Mouse (Mus musculus) kidney, embryonic 14.5 days (tissue): ENCODE measurements around the gene Vars. TPM values are rescaled to one million over a fixed set of nuclear protein-coding genes. Genes with fewer than 3 reads are reported as not detected.
"Not testable (repeated sequence)": the region's sequence is repeated elsewhere in the genome, so short reads cannot be mapped to it uniquely, and the experiment has no call there.

Experiments
- ATAC-seq: fragments of 200-750 bp; cut with Nextera tagmentation; 2 replicates; pipeline ENCODE4 v1.8.0; 2017; ENCODE audit warnings: moderate number of reproducible peaks, mild to moderate bottlenecking, moderate TSS enrichment, moderate library complexity; ENCODE audit not compliant: low FRiP score, low TSS enrichment
- H3K27ac ChIP-seq: fragments of 300-500 bp; sonication (generic); 2 replicates; pipeline ENCODE4 v1.5.1; 2014; ENCODE audit warnings: low read depth, mild to moderate bottlenecking, low read length, moderate library complexity, mixed read lengths
- H3K27me3 ChIP-seq: fragments of 300-500 bp; sonication (generic); 2 replicates; pipeline ENCODE4 v1.6.1; 2014; ENCODE audit warnings: mild to moderate bottlenecking, low read length; ENCODE audit not compliant: control insufficient read depth, insufficient read depth
- H3K36me3 ChIP-seq: fragments of 300-500 bp; sonication (generic); 2 replicates; pipeline ENCODE4 v1.6.1; 2014; ENCODE audit warnings: low read length, mixed read lengths; ENCODE audit not compliant: control insufficient read depth, insufficient read depth
- H3K4me1 ChIP-seq: fragments of 300-500 bp; sonication (generic); 2 replicates; pipeline ENCODE4 v1.6.1; 2014; ENCODE audit warnings: low read length, mixed read lengths; ENCODE audit not compliant: control insufficient read depth, insufficient read depth
- H3K4me2 ChIP-seq: fragments of 300-500 bp; sonication (generic); replicated peaks from 2 replicates; pipeline ENCODE4 v1.6.1; 2014; ENCODE audit warnings: low read depth, mild to moderate bottlenecking, low read length
- H3K4me3 ChIP-seq: fragments of 300-500 bp; sonication (generic); 2 replicates; pipeline ENCODE4 v1.5.1; 2014; ENCODE audit warnings: mild to moderate bottlenecking, low read length
- H3K9ac ChIP-seq: fragments of 300-500 bp; sonication (generic); 2 replicates; pipeline ENCODE4 v1.6.1; 2014; ENCODE audit warnings: low read depth, mild to moderate bottlenecking, low read length, moderate library complexity
- H3K9me3 ChIP-seq: fragments of 300-500 bp; sonication (generic); 2 replicates; pipeline ENCODE4 v1.6.1; 2016; ENCODE audit warnings: low read length; ENCODE audit not compliant: control insufficient read depth
- WGBS: fragments of 180-500 bp; shearing (Covaris S2); extraction: QIAGEN DNeasy Blood & Tissue Kit; methylation state at CpG from one replicate; pipeline ENCODE4 v1.1.7; 2014; 5-methylcytosine and 5-hydroxymethylcytosine counted together
- polyA plus RNA-seq: library from polyadenylated mRNA; unstranded; fragments of >200 nt; fragmentation: Nextera tagmentation; extraction: Ambion mirVana; gene quantifications from 2 replicates; pipeline ENCODE4 v1.2.1, GENCODE M21; 2014

Gene Vars
- polyA plus RNA-seq, 1 experiment from 2014 or later, result 137 TPM

- H3K4me1 ChIP-seq, result peaks cover 15% of the 10 kb centered on the region
- H3K4me2 ChIP-seq, H3K9ac ChIP-seq, H3K9me3 ChIP-seq, H3K27ac ChIP-seq, H3K27me3 ChIP-seq, H3K4me3 ChIP-seq, ATAC-seq: not testable (repeated sequence)
- peaks cover 64% of the 10 kb centered on the region for H3K36me3 ChIP-seq
- 92% methylated on average over 4 of the region's 5 CpGs for WGBS
These were observed 5.1 kb downstream of the Vars start for GRCm38 (mm10) chr17:35005902-35006301.

DNA sequence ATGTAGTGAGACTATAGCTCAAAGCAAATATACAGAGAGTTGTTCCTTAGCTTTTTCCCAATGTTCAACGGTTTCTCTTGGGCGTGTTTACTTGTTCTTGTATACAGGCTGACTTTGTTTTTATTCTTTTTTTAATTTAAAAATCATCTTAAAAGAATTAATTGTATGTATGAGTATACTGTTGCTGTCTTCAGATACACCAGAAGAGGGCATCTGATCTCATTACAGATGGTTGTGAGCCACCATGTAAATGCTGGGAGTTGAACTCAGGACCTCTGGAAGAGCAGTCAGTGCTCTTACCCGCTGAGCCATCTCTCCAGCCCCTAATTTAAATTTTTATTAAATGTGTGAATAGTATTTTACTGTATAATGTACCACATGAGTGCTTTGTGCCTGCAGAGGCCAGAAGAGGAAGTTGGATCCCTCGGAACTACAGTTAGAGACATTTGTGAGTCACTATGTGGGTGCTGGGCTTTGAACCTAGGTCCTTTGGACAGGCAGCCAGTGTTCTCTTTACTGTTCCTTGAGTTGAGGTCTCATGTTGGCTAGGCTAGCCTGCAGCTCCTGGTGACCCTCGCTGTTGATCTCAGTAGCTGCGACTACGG is 6.7 kb downstream of the Vars start:
- no peak overlapping the region for H3K4me3 ChIP-seq
- H3K36me3 ChIP-seq, result peaks cover 80% of the 10 kb centered on the region
- H3K9ac ChIP-seq, result no peak overlapping the region
- H3K27me3 ChIP-seq, result no peaks in the 10 kb centered on the region
- no peaks in the 10 kb centered on the region for H3K9me3 ChIP-seq
- peaks cover 11% of the 10 kb centered on the region for H3K4me1 ChIP-seq
- H3K27ac ChIP-seq, result no peak overlapping the region
- WGBS, result 97% methylated on average over 7 of the region's 7 CpGs
- H3K4me2 ChIP-seq, result no peak overlapping the region
- ATAC-seq, result no peak

- H3K36me3 ChIP-seq, result peaks cover 94% of the 10 kb centered on the region
- WGBS, result 85% methylated on average over 7 of the region's 7 CpGs
- no peak overlapping the region for H3K4me2 ChIP-seq
- no peaks in the 10 kb centered on the region for H3K27me3 ChIP-seq
- no peak overlapping the region for H3K27ac ChIP-seq
- ATAC-seq, result no peak
- H3K9ac ChIP-seq, result no peak overlapping the region
- H3K4me1 ChIP-seq, result no peaks in the 10 kb centered on the region
- no peak overlapping the region for H3K4me3 ChIP-seq
- no peaks in the 10 kb centered on the region for H3K9me3 ChIP-seq
These were observed 8.8 kb downstream of the Vars start for GRCm38 (mm10) chr17:35009586-35009985.

DNA sequence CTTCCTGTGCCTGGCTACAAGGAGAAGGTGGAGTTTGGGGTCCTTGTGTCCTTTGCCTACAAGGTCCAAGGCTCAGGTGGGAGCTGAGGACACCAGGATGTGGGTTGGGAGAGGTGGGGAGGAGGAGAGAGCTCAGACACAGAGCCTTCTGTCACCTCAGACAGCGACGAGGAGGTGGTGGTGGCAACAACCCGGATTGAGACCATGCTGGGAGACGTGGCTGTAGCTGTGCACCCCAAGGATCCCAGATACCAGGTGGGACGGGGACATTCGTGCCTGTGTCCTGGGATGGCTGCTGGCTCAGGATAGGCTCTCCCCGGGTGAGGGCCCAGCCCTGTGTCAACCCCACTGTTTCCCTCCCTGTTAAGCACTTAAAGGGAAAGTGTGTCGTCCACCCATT is 10.7 kb downstream of the Vars start:
- H3K4me1 ChIP-seq, result no peaks in the 10 kb centered on the region
- H3K27ac ChIP-seq, result no peak overlapping the region
- H3K27me3 ChIP-seq, result no peaks in the 10 kb centered on the region
- no peak overlapping the region for H3K4me2 ChIP-seq
- no peak overlapping the region for H3K4me3 ChIP-seq
- no peak for ATAC-seq
- H3K9ac ChIP-seq, result no peak overlapping the region
- WGBS, result 97% methylated on average over 8 of the region's 8 CpGs
- no peaks in the 10 kb centered on the region for H3K9me3 ChIP-seq
- H3K36me3 ChIP-seq, result peaks cover 98% of the 10 kb centered on the region

GRCm38 (mm10) chr17:35012430-35012829 is 11.6 kb downstream of the Vars start:
- ATAC-seq, result no peak
- Histone ChIP-seq H3K27me3 (no peaks in the 10 kb centered on the region), H3K27ac (no peak overlapping the region), H3K4me1 (no peaks in the 10 kb centered on the region), H3K4me3 (no peak overlapping the region), H3K9ac (no peak overlapping the region), H3K4me2 (no peak overlapping the region), H3K36me3 (peaks cover 89% of the 10 kb centered on the region), H3K9me3 (no peaks in the 10 kb centered on the region)
- WGBS, result 83% methylated on average over 13 of the region's 13 CpGs

- Histone ChIP-seq H3K4me2 (no peak overlapping the region), H3K4me3 (no peak overlapping the region), H3K9me3 (no peaks in the 10 kb centered on the region), H3K9ac (no peak overlapping the region), H3K36me3 (peaks cover 81% of the 10 kb centered on the region), H3K4me1 (no peaks in the 10 kb centered on the region), H3K27me3 (no peaks in the 10 kb centered on the region), H3K27ac (no peak overlapping the region)
- 77% methylated on average over 6 of the region's 6 CpGs for WGBS
- no peak for ATAC-seq
These were observed 12.4 kb downstream of the Vars start for GRCm38 (mm10) chr17:35013221-35013620.

DNA sequence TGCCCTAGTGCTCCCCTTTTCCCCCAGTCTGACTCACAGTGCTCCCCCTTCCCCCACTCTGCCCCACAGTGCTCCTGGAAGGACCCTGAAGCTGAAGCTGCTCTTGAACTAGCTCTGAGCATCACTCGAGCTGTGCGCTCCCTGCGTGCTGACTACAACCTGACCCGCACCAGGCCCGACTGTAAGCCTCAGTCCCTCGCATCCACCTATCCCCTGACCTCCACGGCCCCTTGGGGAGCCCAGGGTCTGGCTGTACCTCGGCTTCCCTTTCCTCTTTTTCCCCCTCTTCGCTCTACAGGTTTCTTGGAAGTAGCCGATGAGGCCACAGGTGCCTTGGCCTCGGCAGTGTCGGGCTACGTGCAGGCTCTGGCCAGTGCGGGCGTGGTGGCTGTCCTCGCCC is 14.5 kb downstream of the Vars start:
- H3K4me2 ChIP-seq, result no peak overlapping the region
- WGBS, result 91% methylated on average over 16 of the region's 16 CpGs
- no peaks in the 10 kb centered on the region for H3K27me3 ChIP-seq
- H3K9me3 ChIP-seq, result no peaks in the 10 kb centered on the region
- no peaks in the 10 kb centered on the region for H3K4me1 ChIP-seq
- H3K9ac ChIP-seq, result no peak overlapping the region
- H3K27ac ChIP-seq, result no peak overlapping the region
- H3K36me3 ChIP-seq, result peaks cover 62% of the 10 kb centered on the region
- ATAC-seq, result no peak
- no peak overlapping the region for H3K4me3 ChIP-seq

GRCm38 (mm10) chr17:35016376-35016775 is 15.6 kb downstream of the Vars start, which contains the start of gene Vwa7:
Gene Vwa7, plus strand, starts transcription at chr17:35016579.
- Histone ChIP-seq H3K4me3 (no peak within 1 kb of the TSS), H3K9ac (no peak within 1 kb of the TSS), H3K4me2 (no peak within 1 kb of the TSS), H3K27ac (no peak within 1 kb of the TSS), H3K4me1 (peaks cover 1% of the 10 kb centered on the region), H3K9me3 (no peaks in the 10 kb centered on the region), H3K27me3 (no peaks in the 10 kb centered on the region), H3K36me3 (peaks cover 51% of the 10 kb centered on the region)
- peak; percentile 28; the same call in 1 of the 2 replicates for ATAC-seq
- WGBS, result 71% methylated on average over 12 of the region's 12 CpGs

GRCm38 (mm10) chr17:35016791-35017705 is 16.3 kb downstream of the Vars start:
- no peaks in the 10 kb centered on the region for H3K9me3 ChIP-seq
- no peak overlapping the region for H3K9ac ChIP-seq
- ATAC-seq, result no peak
- H3K4me3 ChIP-seq, result no peak overlapping the region
- 79% methylated on average over 10 of the region's 10 CpGs for WGBS
- no peak overlapping the region for H3K4me2 ChIP-seq
- H3K4me1 ChIP-seq, result peaks cover 6% of the 10 kb centered on the region
- H3K36me3 ChIP-seq, result peaks cover 44% of the 10 kb centered on the region
- H3K27me3 ChIP-seq, result no peaks in the 10 kb centered on the region
- no peak overlapping the region for H3K27ac ChIP-seq
